Mouse (Mus musculus): Measurements from ENCODE around the gene Ubn2. TPM values are rescaled to one million over a fixed set of nuclear protein-coding genes. Genes with fewer than 3 reads are reported as not detected.

Gene Ubn2
- polyA plus RNA-seq, 1 experiment from 2014 or later = 27.2 TPM

GRCm38 (mm10) chr6:38495641-38496040 is 61.9 kb downstream of the Ubn2 start:
- H3K4me1 ChIP-seq = no peaks in the 10 kb centered on the region
- WGBS = 71% methylated on average over 4 of the region's 4 CpGs
- no peaks in the 10 kb centered on the region for H3K9me3 ChIP-seq
- no peak overlapping the region for H3K9ac ChIP-seq
- peaks cover 47% of the 10 kb centered on the region for H3K36me3 ChIP-seq (replicated peaks)
- no peak overlapping the region for H3K4me3 ChIP-seq (replicated peaks)
- H3K4me2 ChIP-seq = no peak overlapping the region
- ATAC-seq (ENCODE audit: low FRiP score) = no peak
- H3K27ac ChIP-seq = no peak overlapping the region
- no peaks in the 10 kb centered on the region for H3K27me3 ChIP-seq

- Histone ChIP-seq H3K9me3 (no peaks in the 10 kb centered on the region), H3K27me3 (no peaks in the 10 kb centered on the region), H3K4me1 (no peaks in the 10 kb centered on the region), H3K4me3 (replicated peaks) (no peak overlapping the region), H3K9ac (no peak overlapping the region), H3K4me2 (no peak overlapping the region), H3K27ac (no peak overlapping the region), H3K36me3 (replicated peaks) (no peaks in the 10 kb centered on the region; the same call in 1 of the 2 replicates)
- WGBS = 94% methylated on average over 1 of the region's 1 CpGs
- ATAC-seq (ENCODE audit: low FRiP score) = no peak
These were observed 78.3 kb downstream of the Ubn2 start for GRCm38 (mm10) chr6:38512096-38512495.

- no peaks in the 10 kb centered on the region; the same call in 1 of the 2 replicates for H3K36me3 ChIP-seq (replicated peaks)
- H3K9me3 ChIP-seq = no peaks in the 10 kb centered on the region
- ATAC-seq (ENCODE audit: low FRiP score) = no peak
- H3K4me3 ChIP-seq (replicated peaks) = no peak overlapping the region
- H3K9ac ChIP-seq = no peak overlapping the region
- no peaks in the 10 kb centered on the region for H3K27me3 ChIP-seq
- no peaks in the 10 kb centered on the region for H3K4me1 ChIP-seq
- H3K4me2 ChIP-seq = no peak overlapping the region
- H3K27ac ChIP-seq = no peak overlapping the region
These were observed 79.1 kb downstream of the Ubn2 start for GRCm38 (mm10) chr6:38512830-38513229.

- WGBS = 91% methylated on average over 4 of the region's 4 CpGs
- no peak overlapping the region for H3K9ac ChIP-seq
- no peak overlapping the region for H3K27ac ChIP-seq
- ATAC-seq (ENCODE audit: low FRiP score) = no peak
- H3K4me3 ChIP-seq (replicated peaks) = no peak overlapping the region
- H3K36me3 ChIP-seq (replicated peaks) = no peaks in the 10 kb centered on the region; the same call in 1 of the 2 replicates
- no peaks in the 10 kb centered on the region for H3K4me1 ChIP-seq
- H3K4me2 ChIP-seq = no peak overlapping the region
- no peaks in the 10 kb centered on the region for H3K9me3 ChIP-seq
- H3K27me3 ChIP-seq = no peaks in the 10 kb centered on the region
These were observed 81.5 kb downstream of the Ubn2 start for GRCm38 (mm10) chr6:38515201-38515600.

GRCm38 (mm10) chr6:38523851-38524250 is 90.1 kb downstream of the Ubn2 start:
- 23% methylated on average over 8 of the region's 8 CpGs for WGBS
- no peak overlapping the region for H3K4me3 ChIP-seq (replicated peaks)
- no peaks in the 10 kb centered on the region for H3K4me1 ChIP-seq
- no peak overlapping the region for H3K4me2 ChIP-seq
- no peak overlapping the region for H3K27ac ChIP-seq
- no peaks in the 10 kb centered on the region for H3K9me3 ChIP-seq
- peaks cover 4% of the 10 kb centered on the region; the same call in 1 of the 2 replicates for H3K36me3 ChIP-seq (replicated peaks)
- ATAC-seq (ENCODE audit: low FRiP score) = no peak
- no peak overlapping the region for H3K9ac ChIP-seq
- H3K27me3 ChIP-seq = no peaks in the 10 kb centered on the region

- WGBS = 66% methylated on average over 5 of the region's 5 CpGs
- Histone ChIP-seq H3K4me1 (peaks cover 9% of the 10 kb centered on the region), H3K9me3 (no peaks in the 10 kb centered on the region), H3K27me3 (no peaks in the 10 kb centered on the region), H3K27ac (no peak overlapping the region), H3K4me2 (no peak overlapping the region), H3K36me3 (replicated peaks) (no peaks in the 10 kb centered on the region), H3K9ac (no peak overlapping the region), H3K4me3 (replicated peaks) (no peak overlapping the region)
- ATAC-seq (ENCODE audit: low FRiP score) = no peak
These were observed 97.6 kb downstream of the Ubn2 start for GRCm38 (mm10) chr6:38531211-38531820.

- Histone ChIP-seq H3K36me3 (replicated peaks) (no peaks in the 10 kb centered on the region), H3K27me3 (no peaks in the 10 kb centered on the region), H3K27ac (peak overlapping the region; percentile 94), H3K4me3 (replicated peaks) (peak overlapping the region; percentile 73), H3K4me1 (peaks cover 9% of the 10 kb centered on the region), H3K4me2 (peak overlapping the region; percentile 77), H3K9ac (peak overlapping the region; percentile 66), H3K9me3 (no peaks in the 10 kb centered on the region)
- ATAC-seq (ENCODE audit: low FRiP score) = peak; percentile 50
- 7% methylated on average over 25 of the region's 25 CpGs for WGBS
These were observed 99.0 kb downstream of the Ubn2 start for GRCm38 (mm10) chr6:38532500-38533420.

- Histone ChIP-seq H3K27me3 (no peaks in the 10 kb centered on the region), H3K9ac (peak within 1 kb of the TSS; percentile 89), H3K4me3 (replicated peaks) (peak within 1 kb of the TSS; percentile 73), H3K27ac (peak within 1 kb of the TSS; percentile 97), H3K4me1 (peaks cover 9% of the 10 kb centered on the region), H3K36me3 (replicated peaks) (no peaks in the 10 kb centered on the region), H3K4me2 (peak within 1 kb of the TSS; percentile 77), H3K9me3 (no peaks in the 10 kb centered on the region)
- ATAC-seq (ENCODE audit: low FRiP score) = peak; percentile 90
- WGBS = 6% methylated on average over 41 of the region's 41 CpGs
These were observed 100.0 kb downstream of the Ubn2 start, which contains the start of gene Fmc1 for GRCm38 (mm10) chr6:38533428-38534405. TSS of gene Fmc1 (plus strand) at chr6:38533502.

GRCm38 (mm10) chr6:38534640-38535365 is 101.1 kb downstream of the Ubn2 start:
- Histone ChIP-seq H3K27me3 (no peaks in the 10 kb centered on the region), H3K9ac (peak overlapping the region; percentile 89), H3K4me3 (replicated peaks) (peak overlapping the region; percentile 73), H3K36me3 (replicated peaks) (0 out of 2 replicates have a peak, but pooled peaks cover 4% of the 10 kb centered on the region), H3K27ac (peak overlapping the region; percentile 97), H3K9me3 (no peaks in the 10 kb centered on the region), H3K4me2 (peak overlapping the region; percentile 58), H3K4me1 (peaks cover 9% of the 10 kb centered on the region)
- peak; percentile 76 for ATAC-seq (ENCODE audit: low FRiP score)
- whole genome bisulfite sequencing = under 1% methylated on average over 53 of the region's 53 CpGs

- Histone ChIP-seq H3K4me1 (peaks cover 9% of the 10 kb centered on the region), H3K4me3 (replicated peaks) (peak overlapping the region; percentile 73), H3K9me3 (no peaks in the 10 kb centered on the region), H3K36me3 (replicated peaks) (0 out of 2 replicates have a peak, but pooled peaks cover 6% of the 10 kb centered on the region), H3K27ac (peak overlapping the region; percentile 97), H3K4me2 (peak overlapping the region; percentile 58), H3K9ac (peak overlapping the region; percentile 89), H3K27me3 (no peaks in the 10 kb centered on the region)
- 2% methylated on average over 9 of the region's 9 CpGs for WGBS
- no peak for ATAC-seq (ENCODE audit: low FRiP score)
These were observed 101.6 kb downstream of the Ubn2 start for GRCm38 (mm10) chr6:38535366-38535690.

- Histone ChIP-seq H3K27ac (no peak overlapping the region), H3K4me1 (peaks cover 9% of the 10 kb centered on the region), H3K9ac (peak overlapping the region; percentile 89; the same call in 1 of the 2 replicates), H3K27me3 (no peaks in the 10 kb centered on the region), H3K4me3 (replicated peaks) (peak overlapping the region; percentile 73), H3K36me3 (replicated peaks) (0 out of 2 replicates have a peak, but pooled peaks cover 6% of the 10 kb centered on the region), H3K9me3 (no peaks in the 10 kb centered on the region), H3K4me2 (peak overlapping the region; percentile 58)
- no peak for ATAC-seq (ENCODE audit: low FRiP score)
- WGBS = 75% methylated on average over 1 of the region's 1 CpGs
These were observed 102.0 kb downstream of the Ubn2 start for GRCm38 (mm10) chr6:38535788-38536187.
